Mouse (Mus musculus): ENCODE measurements around the gene Rdh16f1. TPM values are rescaled to one million over a fixed set of nuclear protein-coding genes. Genes with fewer than 3 reads are reported as not detected.
A peak's percentile ranks its signal among the peaks of the same experiment; 100 is the strongest.

Rdh16f1 gene
- polyA plus RNA-seq (2014; fragmentation: Nextera tagmentation; extraction: Ambion mirVana) = not detected in 2 replicates

DNA sequence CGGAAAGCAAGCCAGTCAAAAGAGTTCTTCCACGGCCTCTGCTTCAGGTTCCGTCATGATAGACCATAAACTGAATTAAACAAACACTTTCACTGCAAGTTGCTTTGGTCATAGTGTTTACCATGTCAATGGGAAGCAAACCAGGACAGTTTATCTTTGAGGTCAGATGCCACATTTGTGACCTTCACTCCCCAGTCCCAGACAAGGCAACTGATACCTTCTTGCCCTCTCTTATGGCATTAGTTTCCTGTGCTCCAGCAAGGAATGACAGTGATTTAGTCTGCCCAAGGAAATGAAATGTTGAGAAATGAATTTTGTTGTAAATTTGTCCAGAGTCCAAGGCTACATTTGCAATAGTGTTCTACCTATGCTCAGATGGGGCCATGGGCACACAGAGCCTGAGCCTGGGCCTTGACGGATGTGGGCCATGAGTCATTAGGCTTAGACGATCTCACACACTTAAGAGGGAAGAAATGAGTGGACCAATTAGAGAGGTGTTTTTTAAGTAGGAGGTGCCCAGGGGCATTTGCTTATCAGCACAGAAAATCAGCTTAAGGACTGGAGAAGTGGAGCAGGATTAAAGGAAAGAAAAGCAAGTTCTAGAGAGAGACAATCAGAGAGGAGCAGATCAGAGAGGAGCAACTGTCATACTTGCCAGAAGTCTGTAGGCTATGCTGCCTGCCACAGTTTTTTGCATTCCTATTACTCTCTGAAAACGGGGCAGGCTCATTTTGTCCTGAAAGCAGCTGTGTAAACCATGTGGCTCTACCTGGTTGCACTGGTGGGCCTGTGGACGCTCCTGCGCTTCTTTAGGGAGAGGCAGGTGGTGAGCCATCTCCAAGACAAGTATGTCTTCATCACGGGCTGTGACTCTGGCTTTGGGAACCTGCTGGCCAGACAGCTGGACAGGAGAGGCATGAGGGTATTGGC, at the start of gene Rdh16f1, which contains the start of gene Rdh1:
Gene Rdh16f1 (plus strand): TSS at position 607 of the 930 bp plus-strand sequence.
Gene Rdh1 (plus strand): TSS at position 541 of the 930 bp plus-strand sequence.
- Histone ChIP-seq H3K36me3 (ENCODE audit: control insufficient read depth, insufficient read depth, low read length) (no peaks in the 10 kb centered on the region), H3K9ac (ENCODE audit: low read length) (no peak within 1 kb of the TSS), H3K9me3 (ENCODE audit: control insufficient read depth, low read length) (no peaks in the 10 kb centered on the region), H3K27me3 (ENCODE audit: control insufficient read depth, insufficient read depth, low read length) (no peaks in the 10 kb centered on the region), H3K27ac (ENCODE audit: low read depth, low read length) (no peak within 1 kb of the TSS), H3K4me3 (ENCODE audit: low read depth, low read length) (no peak within 1 kb of the TSS), H3K4me1 (replicated peaks; ENCODE audit: control insufficient read depth, insufficient read depth, low read length) (no peaks in the 10 kb centered on the region), H3K4me2 (ENCODE audit: low read depth, low read length, severe bottlenecking) (no peak within 1 kb of the TSS)
- WGBS = 71% methylated on average over 8 of the region's 9 CpGs
- ATAC-seq (replicated peaks; ENCODE audit: low FRiP score) (no peak), DNase-seq (ENCODE audit: low spot score) (no peak)

DNA sequence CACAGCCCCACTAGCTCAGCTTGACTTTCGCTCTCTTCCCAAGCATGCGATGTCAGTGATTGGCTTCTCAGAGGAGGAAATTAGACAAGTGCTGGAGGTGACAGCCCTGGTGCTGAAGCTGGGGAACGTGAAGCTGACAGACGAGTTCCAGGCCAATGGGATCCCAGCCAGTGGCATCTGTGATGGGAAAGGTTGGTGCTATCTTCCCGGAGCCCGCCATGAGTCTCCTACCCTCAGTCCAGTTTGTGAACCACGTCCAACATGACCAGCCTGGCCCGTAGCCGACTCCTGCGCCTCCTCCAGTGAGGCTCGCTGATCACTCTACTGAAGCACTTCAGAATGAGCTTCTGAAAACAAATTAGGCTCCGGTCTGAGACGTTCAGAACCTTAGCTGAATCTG, 49.3 kb upstream of the Rdh16f1 start:
- Histone ChIP-seq H3K9me3 (ENCODE audit: control insufficient read depth, low read length) (no peaks in the 10 kb centered on the region), H3K36me3 (ENCODE audit: control insufficient read depth, insufficient read depth, low read length) (no peaks in the 10 kb centered on the region), H3K4me3 (ENCODE audit: low read depth, low read length) (no peak overlapping the region), H3K27me3 (ENCODE audit: control insufficient read depth, insufficient read depth, low read length) (no peaks in the 10 kb centered on the region), H3K4me2 (ENCODE audit: low read depth, low read length, severe bottlenecking) (no peak overlapping the region), H3K9ac (ENCODE audit: low read length) (no peak overlapping the region), H3K4me1 (replicated peaks; ENCODE audit: control insufficient read depth, insufficient read depth, low read length) (no peaks in the 10 kb centered on the region), H3K27ac (ENCODE audit: low read depth, low read length) (no peak overlapping the region)
- ATAC-seq (replicated peaks; ENCODE audit: low FRiP score) (no peak), DNase-seq (ENCODE audit: low spot score) (no peak)
- 81% methylated on average over 13 of the region's 13 CpGs for WGBS

DNA sequence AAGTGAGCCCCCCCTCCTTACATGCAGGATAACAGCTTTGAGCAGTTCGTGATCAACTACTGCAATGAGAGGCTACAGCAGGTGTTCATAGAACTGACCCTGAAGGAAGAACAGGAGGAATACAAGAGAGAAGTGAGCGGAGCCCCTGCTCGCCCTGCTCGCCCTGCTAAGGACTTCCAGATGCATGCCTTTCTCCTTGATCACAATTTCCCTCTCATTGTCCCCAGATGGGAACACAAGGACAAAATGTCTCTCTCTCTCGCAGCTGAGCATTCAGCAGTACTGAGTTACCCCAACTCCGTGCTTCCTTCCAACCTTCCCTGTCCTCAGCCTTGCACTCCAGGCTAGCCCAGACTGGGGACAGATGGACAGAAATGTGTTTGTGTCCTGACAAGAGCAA, 46.9 kb upstream of the Rdh16f1 start:
- DNase-seq (ENCODE audit: low spot score) = peak; percentile 39
- no peak overlapping the region for H3K27ac ChIP-seq (ENCODE audit: low read depth, low read length)
- no peaks in the 10 kb centered on the region for H3K9me3 ChIP-seq (ENCODE audit: control insufficient read depth, low read length)
- ATAC-seq (replicated peaks; ENCODE audit: low FRiP score) = no peak
- no peak overlapping the region for H3K4me2 ChIP-seq (ENCODE audit: low read depth, low read length, severe bottlenecking)
- no peaks in the 10 kb centered on the region for H3K4me1 ChIP-seq (replicated peaks; ENCODE audit: control insufficient read depth, insufficient read depth, low read length)
- H3K36me3 ChIP-seq (ENCODE audit: control insufficient read depth, insufficient read depth, low read length) = no peaks in the 10 kb centered on the region
- H3K4me3 ChIP-seq (ENCODE audit: low read depth, low read length) = no peak overlapping the region
- no peaks in the 10 kb centered on the region for H3K27me3 ChIP-seq (ENCODE audit: control insufficient read depth, insufficient read depth, low read length)
- WGBS = 76% methylated on average over 6 of the region's 6 CpGs
- H3K9ac ChIP-seq (ENCODE audit: low read length) = no peak overlapping the region

DNA sequence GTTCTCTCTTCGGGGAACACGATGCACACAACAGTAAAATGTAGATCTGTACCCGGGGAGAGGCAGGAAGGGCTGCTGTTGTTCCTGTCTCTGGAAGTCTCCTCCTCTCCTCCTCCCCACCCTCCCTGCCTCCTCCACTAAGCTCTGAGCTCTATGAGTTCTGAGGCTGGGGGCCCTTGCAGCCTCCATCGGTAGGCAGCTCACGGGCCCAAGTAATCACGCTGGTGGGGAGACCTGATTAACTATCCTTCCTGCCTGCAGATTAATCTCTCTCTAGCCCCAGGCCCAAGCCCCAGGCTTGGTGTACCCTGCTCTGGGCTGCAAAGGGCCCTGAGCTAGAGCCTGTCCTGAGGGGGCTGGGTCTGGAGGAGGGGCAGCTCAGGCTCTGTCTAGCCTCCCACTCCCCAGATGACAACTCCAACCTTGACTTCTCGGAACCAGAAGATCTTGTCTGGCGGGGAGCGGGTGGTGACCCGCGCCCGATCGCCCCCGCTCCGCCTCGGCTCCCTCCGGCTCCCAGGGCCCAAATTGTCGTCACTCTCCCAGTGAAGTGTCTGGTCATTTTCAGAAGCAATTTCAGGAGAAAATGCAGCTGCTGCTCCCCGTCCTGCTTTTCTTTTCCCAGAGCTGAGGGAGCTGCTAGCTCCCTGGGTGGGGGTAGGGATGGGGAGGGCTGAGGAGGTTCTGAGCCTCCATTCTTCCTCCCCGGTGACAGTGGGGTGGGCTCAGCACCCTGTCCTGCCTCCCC, 37.7 kb upstream of the Rdh16f1 start:
- Histone ChIP-seq H3K4me3 (ENCODE audit: low read depth, low read length) (no peak overlapping the region), H3K9ac (ENCODE audit: low read length) (peak overlapping the region; percentile 35), H3K27me3 (ENCODE audit: control insufficient read depth, insufficient read depth, low read length) (peaks cover 7% of the 10 kb centered on the region), H3K4me2 (ENCODE audit: low read depth, low read length, severe bottlenecking) (peak overlapping the region; percentile 8; the same call in 1 of the 2 replicates), H3K36me3 (ENCODE audit: control insufficient read depth, insufficient read depth, low read length) (no peaks in the 10 kb centered on the region), H3K4me1 (replicated peaks; ENCODE audit: control insufficient read depth, insufficient read depth, low read length) (peaks cover 13% of the 10 kb centered on the region; the same call in 1 of the 2 replicates), H3K9me3 (ENCODE audit: control insufficient read depth, low read length) (no peaks in the 10 kb centered on the region), H3K27ac (ENCODE audit: low read depth, low read length) (no peak overlapping the region)
- ATAC-seq (replicated peaks; ENCODE audit: low FRiP score) (no peak), DNase-seq (ENCODE audit: low spot score) (no peak)
- WGBS = 14% methylated on average over 20 of the region's 20 CpGs

DNA sequence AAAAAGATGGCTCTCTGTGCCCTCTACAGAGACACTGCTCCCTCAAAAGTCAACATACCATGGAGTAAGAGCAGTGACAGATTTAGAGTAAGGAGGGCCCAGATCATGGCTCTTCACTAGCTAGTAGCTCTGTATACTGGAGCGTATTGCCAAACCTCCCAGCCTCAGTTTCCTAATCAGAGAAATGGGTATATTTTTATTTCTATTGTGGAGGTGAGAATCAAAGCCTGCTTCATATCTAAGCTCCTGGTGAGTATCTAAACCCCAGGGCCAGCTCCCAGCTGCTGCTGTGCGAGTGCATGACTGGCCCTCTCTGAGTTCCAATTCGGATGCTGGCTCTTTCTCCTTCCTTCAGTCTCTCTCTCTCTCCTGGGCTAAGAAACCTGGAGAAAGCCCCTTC, 35.4 kb upstream of the Rdh16f1 start, which contains the start of gene Tac2:
Gene Tac2 (plus strand): TSS at position 301 of the 400 bp plus-strand sequence.
- Histone ChIP-seq H3K27ac (ENCODE audit: low read depth, low read length) (no peak within 1 kb of the TSS), H3K4me1 (replicated peaks; ENCODE audit: control insufficient read depth, insufficient read depth, low read length) (peaks cover 13% of the 10 kb centered on the region; the same call in 1 of the 2 replicates), H3K27me3 (ENCODE audit: control insufficient read depth, insufficient read depth, low read length) (peaks cover 18% of the 10 kb centered on the region), H3K9me3 (ENCODE audit: control insufficient read depth, low read length) (no peaks in the 10 kb centered on the region), H3K36me3 (ENCODE audit: control insufficient read depth, insufficient read depth, low read length) (no peaks in the 10 kb centered on the region), H3K4me3 (ENCODE audit: low read depth, low read length) (no peak within 1 kb of the TSS), H3K4me2 (ENCODE audit: low read depth, low read length, severe bottlenecking) (no peak within 1 kb of the TSS), H3K9ac (ENCODE audit: low read length) (no peak within 1 kb of the TSS)
- 83% methylated on average over 3 of the region's 3 CpGs for WGBS
- DNase-seq (ENCODE audit: low spot score) (no peak), ATAC-seq (replicated peaks; ENCODE audit: low FRiP score) (no peak)

DNA sequence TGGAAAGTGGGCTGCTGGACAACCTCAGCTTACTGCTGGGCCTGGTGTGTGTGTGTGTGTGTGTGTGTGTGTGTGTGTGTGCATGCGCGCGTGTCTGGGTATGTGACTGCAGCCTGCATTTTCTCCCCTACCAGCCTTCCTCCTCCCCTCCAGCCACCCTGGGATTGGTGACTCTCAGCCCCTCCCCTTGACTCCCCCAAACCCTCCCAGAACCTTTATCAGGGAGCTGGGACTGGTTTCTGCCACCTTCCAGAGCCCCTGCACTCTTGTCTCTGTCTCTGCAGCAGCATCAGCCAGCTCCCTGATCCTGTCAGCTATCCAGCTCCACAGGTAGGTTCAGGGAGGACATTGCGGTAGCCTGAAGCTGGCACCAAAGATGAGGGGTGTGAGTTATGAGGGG, 34.5 kb upstream of the Rdh16f1 start:
- Histone ChIP-seq H3K4me3 (ENCODE audit: low read depth, low read length) (no peak overlapping the region), H3K36me3 (ENCODE audit: control insufficient read depth, insufficient read depth, low read length) (no peaks in the 10 kb centered on the region), H3K9ac (ENCODE audit: low read length) (no peak overlapping the region), H3K4me2 (ENCODE audit: low read depth, low read length, severe bottlenecking) (no peak overlapping the region), H3K4me1 (replicated peaks; ENCODE audit: control insufficient read depth, insufficient read depth, low read length) (peaks cover 15% of the 10 kb centered on the region; the same call in 1 of the 2 replicates), H3K27me3 (ENCODE audit: control insufficient read depth, insufficient read depth, low read length) (peaks cover 22% of the 10 kb centered on the region), H3K27ac (ENCODE audit: low read depth, low read length) (no peak overlapping the region), H3K9me3 (ENCODE audit: control insufficient read depth, low read length) (no peaks in the 10 kb centered on the region)
- no peak for ATAC-seq (replicated peaks; ENCODE audit: low FRiP score)
- 88% methylated on average over 4 of the region's 4 CpGs for WGBS
- no peak for DNase-seq (ENCODE audit: low spot score)

DNA sequence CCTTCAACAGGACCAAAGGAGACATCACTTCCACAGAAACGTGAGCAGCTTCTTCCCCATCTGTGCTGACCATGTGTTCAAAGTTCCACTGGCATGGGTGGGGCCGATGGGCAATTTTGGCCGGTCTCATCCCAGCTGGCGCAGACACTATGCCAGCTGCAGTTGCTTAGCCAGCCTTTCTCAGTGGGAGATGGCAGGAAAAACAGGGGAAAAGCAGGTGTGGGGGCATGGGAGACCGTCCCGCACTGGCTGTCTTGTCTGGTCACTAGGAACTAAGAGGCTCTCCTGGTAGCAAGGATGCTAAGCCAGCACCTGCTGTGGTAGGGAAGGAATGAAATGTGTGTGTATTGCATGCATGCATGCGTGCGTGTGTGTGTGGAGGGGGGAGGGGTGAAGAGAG, 31.1 kb upstream of the Rdh16f1 start:
- WGBS = 85% methylated on average over 8 of the region's 8 CpGs

DNA sequence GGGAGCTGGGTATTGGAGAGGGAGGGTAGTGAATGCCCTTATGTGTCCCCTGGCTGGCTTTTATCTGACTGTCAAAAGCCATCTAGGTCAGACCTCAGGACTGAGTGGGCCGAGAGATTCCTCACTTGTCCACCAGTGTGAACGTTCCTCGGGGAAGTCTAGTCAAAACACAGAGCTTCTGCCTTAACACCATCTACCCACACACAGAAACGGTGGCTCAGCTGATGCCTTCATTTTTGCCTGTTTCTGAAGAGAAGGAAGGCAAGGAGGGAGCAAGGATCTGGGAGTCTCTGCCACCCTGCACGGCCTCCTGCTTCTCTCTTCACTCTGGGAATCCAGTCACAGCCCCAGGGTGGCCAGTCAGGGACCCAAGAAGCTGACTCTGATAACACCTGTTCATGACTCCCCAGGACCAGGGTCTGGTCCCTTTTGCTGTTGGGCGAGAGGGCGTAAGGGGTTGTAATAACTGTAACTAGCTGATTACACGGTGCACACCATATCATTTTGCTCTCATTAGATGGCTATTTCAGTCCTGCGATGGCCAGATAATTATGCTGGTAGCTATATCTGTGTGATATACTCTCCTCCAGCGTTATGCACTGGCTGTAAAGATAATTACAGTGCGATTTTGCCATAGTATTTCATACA, 29.2 kb upstream of the Rdh16f1 start:
- DNase-seq (ENCODE audit: low spot score) = no peak

More for the DNA sequence above, 31.1 kb upstream of the Rdh16f1 start:
- DNase-seq (ENCODE audit: low spot score) = no peak
- Histone ChIP-seq H3K36me3 (ENCODE audit: control insufficient read depth, insufficient read depth, low read length) (no peaks in the 10 kb centered on the region), H3K9ac (ENCODE audit: low read length) (no peak overlapping the region), H3K4me2 (ENCODE audit: low read depth, low read length, severe bottlenecking) (no peak overlapping the region), H3K4me1 (replicated peaks; ENCODE audit: control insufficient read depth, insufficient read depth, low read length) (peaks cover 3% of the 10 kb centered on the region; the same call in 1 of the 2 replicates), H3K27me3 (ENCODE audit: control insufficient read depth, insufficient read depth, low read length) (peaks cover 17% of the 10 kb centered on the region), H3K27ac (ENCODE audit: low read depth, low read length) (no peak overlapping the region), H3K4me3 (ENCODE audit: low read depth, low read length) (no peak overlapping the region), H3K9me3 (ENCODE audit: control insufficient read depth, low read length) (no peaks in the 10 kb centered on the region)
- no peak for ATAC-seq (replicated peaks; ENCODE audit: low FRiP score)

More for the DNA sequence above, 29.2 kb upstream of the Rdh16f1 start:
- WGBS = 59% methylated on average over 11 of the region's 11 CpGs
- no peaks in the 10 kb centered on the region for H3K9me3 ChIP-seq (ENCODE audit: control insufficient read depth, low read length)
- no peak for ATAC-seq (replicated peaks; ENCODE audit: low FRiP score)
- no peaks in the 10 kb centered on the region for H3K36me3 ChIP-seq (ENCODE audit: control insufficient read depth, insufficient read depth, low read length)
- no peak overlapping the region for H3K4me2 ChIP-seq (ENCODE audit: low read depth, low read length, severe bottlenecking)
- peaks cover 3% of the 10 kb centered on the region; the same call in 1 of the 2 replicates for H3K4me1 ChIP-seq (replicated peaks; ENCODE audit: control insufficient read depth, insufficient read depth, low read length)
- H3K27ac ChIP-seq (ENCODE audit: low read depth, low read length) = no peak overlapping the region
- H3K9ac ChIP-seq (ENCODE audit: low read length) = no peak overlapping the region
- peaks cover 17% of the 10 kb centered on the region for H3K27me3 ChIP-seq (ENCODE audit: control insufficient read depth, insufficient read depth, low read length)
- no peak overlapping the region for H3K4me3 ChIP-seq (ENCODE audit: low read depth, low read length)

All from forebrain, embryonic 11.5 days (tissue).